In genomic region chr14:56283816-56284215, GRCm38 (mm10) we compare ENCODE assay signal across 26 mouse cellular contexts. TPM values are rescaled to one million over a fixed set of nuclear protein-coding genes. Genes with fewer than 3 reads are reported as not detected.
DNase-seq lines count a peak whose midpoint lies in the region; ATAC-seq and TF ChIP-seq lines count a peak whose summit lies in the region.
"Had no signal": no experiment of that assay in that cellular context is flagged by ENCODE, and none has a peak within 500 bp of the region (broad histone marks: within the 10 kb centered on the region; RNA-seq: fewer than 3 reads in every experiment).

No protein-coding gene starts in this region.

- 63% methylated on average over 1 of the region's 1 CpGs for WGBS in spleen, adult 2 months
- WGBS in cerebellum, adult 2 months, result 89% methylated on average over 1 of the region's 1 CpGs

- no peak overlapping the region for H3K4me3 ChIP-seq in spleen, adult 2 months (ENCODE audit: extremely low read depth, insufficient read depth, insufficient read length)
- no peak overlapping the region for H3K4me3 ChIP-seq in cerebellum, adult 2 months (replicated peaks; ENCODE audit: insufficient read depth, low read depth, low read length)
- H3K4me3 ChIP-seq: forebrain, embryonic 10.5 days; gastrocnemius, adult 2 months; hindbrain, embryonic 12.5 days; hindbrain, embryonic 15.5 days had no signal

- TF ChIP-seq POLR2A in spleen, adult 2 months (IDR thresholded peaks at IDR 0.05; ENCODE audit: low read depth, low read length), result no peak
- no peak for TF ChIP-seq POLR2A in cerebellum, adult 2 months (IDR thresholded peaks at IDR 0.05; ENCODE audit: borderline replicate concordance, insufficient read depth, low read length)

- H3K27me3 ChIP-seq in spleen, adult 2 months (ENCODE audit: control insufficient read depth, insufficient read depth, low read length), result no peaks in the 10 kb centered on the region
- H3K27me3 ChIP-seq in cerebellum, adult 2 months (ENCODE audit: control insufficient read depth, insufficient read depth, low read length), result no peaks in the 10 kb centered on the region
- H3K27me3 ChIP-seq: hindbrain, embryonic 12.5 days; hindbrain, embryonic 15.5 days had no signal

- TF ChIP-seq CTCF in spleen, adult 2 months (IDR thresholded peaks at IDR 0.05; ENCODE audit: extremely low read depth, insufficient read depth, insufficient read length, insufficient replicate concordance), result no peak
- TF ChIP-seq CTCF in cerebellum, adult 2 months (IDR thresholded peaks at IDR 0.05; ENCODE audit: borderline replicate concordance, insufficient read depth, low read depth, low read length), result no peak

- H3K27ac ChIP-seq in spleen, adult 2 months (ENCODE audit: insufficient read depth, low read length), result peak overlapping the region; percentile 41; the same call in 1 of the 2 replicates
- no peak overlapping the region for H3K27ac ChIP-seq in cerebellum, adult 2 months (ENCODE audit: insufficient read depth, low read length)
- H3K27ac ChIP-seq: forebrain, embryonic 10.5 days; gastrocnemius, adult 2 months; hindbrain, embryonic 12.5 days; hindbrain, embryonic 15.5 days had no signal

- no peak for DNase-seq in spleen, adult 2 months (ENCODE audit: low read depth in 1 of 2, low spot score in 2 of 2)
- no peak for DNase-seq in spleen, adult 18-20 months
- peak; percentile 56 for DNase-seq in naive thymus-derived CD4-positive, alpha-beta T cell, adult 2 months (ENCODE audit: low read depth)
- no peak for DNase-seq in thymus, postnatal 14 days
- DNase-seq in cerebellum, adult 2 months, result no peak
- DNase-seq: adrenal gland, adult 2 months; adrenal gland, postnatal 14 days; cerebellum, adult 11 months; cerebellum, adult 8-10 months; cerebellum, postnatal 10 days; forebrain, postnatal 0 days; gastrocnemius, adult 2 months; gastrocnemius, postnatal 14 days; heart, adult 11 months had no signal

- ATAC-seq in activated CD4-positive, CD25-positive, alpha-beta regulatory T cell, adult 4 months, result peak; percentile 4
- ATAC-seq: forebrain, embryonic 14.5 days; forebrain, postnatal 0 days; intestine, embryonic 16.5 days; Patski had no signal

- H3K4me1 ChIP-seq in spleen, adult 2 months (ENCODE audit: control insufficient read depth, insufficient read depth, insufficient read length), result no peaks in the 10 kb centered on the region; the same call in 1 of the 2 replicates
- H3K4me1 ChIP-seq in cerebellum, adult 2 months (ENCODE audit: control insufficient read depth, insufficient read depth, low read length), result no peaks in the 10 kb centered on the region
- H3K4me1 ChIP-seq: forebrain, embryonic 10.5 days; hindbrain, embryonic 12.5 days; hindbrain, embryonic 15.5 days had no signal

- no peaks in the 10 kb centered on the region for H3K36me3 ChIP-seq in spleen, adult 2 months (ENCODE audit: control insufficient read depth, insufficient read depth, low read length)
- H3K36me3 ChIP-seq: forebrain, embryonic 10.5 days; G1E; hindbrain, embryonic 12.5 days; hindbrain, embryonic 15.5 days had no signal

RNA-seq across cellular contexts. Expression of gene Gzmb, which starts 21.8 kb away (rescaled TPM):
- 2.6 and 2.7 TPM in 2 replicates for polyA plus RNA-seq in spleen, adult 2 months (2012; rRNA removed)
- polyA plus RNA-seq in activated CD4-positive, CD25-positive, alpha-beta regulatory T cell, adult 4 months (2017; shearing (Covaris generic)), result 100 to 1,000 TPM; 142 to 148 TPM
- 0.14 TPM in 1 of 2 replicates, not detected in the other for polyA plus RNA-seq in cerebellum, adult 2 months (2012; rRNA removed)
- polyA plus RNA-seq: embryonic facial prominence, embryonic 11.5 days; forebrain, embryonic 10.5 days; forebrain, embryonic 14.5 days; forebrain, postnatal 0 days; heart, embryonic 11.5 days; heart, embryonic 14.5 days; heart, postnatal 0 days; hindbrain, embryonic 15.5 days had no signal

RNA-seq across cellular contexts. Expression of gene Gzmc, which starts 49.4 kb away (rescaled TPM):
- polyA plus RNA-seq in spleen, adult 2 months (2012; rRNA removed), result not detected in 2 replicates
- polyA plus RNA-seq in activated CD4-positive, CD25-positive, alpha-beta regulatory T cell, adult 4 months (2017; shearing (Covaris generic)), result 10 to 100 TPM in 1 of 2 experiments, 1 to 10 TPM in 1; 6.0 to 10.5 TPM
- not detected in 2 replicates for polyA plus RNA-seq in cerebellum, adult 2 months (2012; rRNA removed)
- polyA plus RNA-seq: adrenal gland, adult 2 months; embryonic facial prominence, embryonic 11.5 days; forebrain, embryonic 10.5 days; forebrain, embryonic 14.5 days; forebrain, postnatal 0 days; G1E; heart, embryonic 11.5 days; heart, embryonic 14.5 days; heart, postnatal 0 days; hindbrain, embryonic 12.5 days; hindbrain, embryonic 15.5 days; intestine, embryonic 16.5 days; Patski had no signal

Comparison
In these comparisons a context has a peak if more than half of its experiments do, and no peak if none do; other contexts are left out.
1. RNA of gene Gzmb, which starts 21.8 kb away (polyA plus RNA-seq): 142 to 148 TPM in activated CD4-positive, CD25-positive, alpha-beta regulatory T cell, adult 4 months; 2.6 to 2.7 TPM in spleen, adult 2 months and 0.14 TPM in cerebellum, adult 2 months; every median in the first group is over 10 times any median in the second.